Mouse (Mus musculus) liver, embryonic 14.5 days (tissue): Measurements from ENCODE around the gene Pdlim1. TPM values are rescaled to one million over a fixed set of nuclear protein-coding genes. Genes with fewer than 3 reads are reported as not detected.

Experiments
- ATAC-seq: fragments of 200-750 bp; cut with Nextera tagmentation; 2 replicates; pipeline ENCODE4 v1.8.0; 2017; ENCODE audit warnings: moderate number of reproducible peaks, mild to moderate bottlenecking, moderate library complexity; ENCODE audit not compliant: insufficient read depth
- DNase-seq, 3 experiments: peaks; one replicate each; pipeline ENCODE4 v3.0.0-alpha.2; 2012 to 2013; ENCODE audit warnings: low read depth in 3 of 3, low spot score in 3 of 3
- H3K27ac ChIP-seq: fragments of 300-500 bp; sonication (generic); 2 replicates; pipeline ENCODE4 v1.5.1; 2014; ENCODE audit warnings: moderate library complexity, mild to moderate bottlenecking, control low read depth, inconsistent platforms
- H3K27me3 ChIP-seq: fragments of 300-500 bp; sonication (generic); 2 replicates; pipeline ENCODE4 v1.6.1; 2014; ENCODE audit warnings: mild to moderate bottlenecking, low read length, moderate library complexity; ENCODE audit not compliant: control insufficient read depth, insufficient read depth
- H3K36me3 ChIP-seq: fragments of 300-500 bp; sonication (generic); replicated peaks from 2 replicates; pipeline ENCODE4 v1.6.1; 2014; ENCODE audit warnings: low read depth; ENCODE audit not compliant: control insufficient read depth, insufficient read depth
- H3K4me1 ChIP-seq, 2 experiments: fragments of 200-500 bp in 1 of 2; fragments of 300-500 bp in 1 of 2; sonication (generic) in 1 of 2; replicated peaks; 2 replicates each; pipeline ENCODE4 v1.6.1; 2012 to 2014; ENCODE audit warnings: antibody characterized with exemption in 1 of 2, inconsistent platforms in 1 of 2, low read length in 1 of 2; ENCODE audit not compliant: control insufficient read depth in 2 of 2, insufficient read depth in 2 of 2
- H3K4me2 ChIP-seq: fragments of 300-500 bp; sonication (generic); 2 replicates; pipeline ENCODE4 v1.6.1; 2014; ENCODE audit warnings: low read depth, mild to moderate bottlenecking, control low read depth, moderate library complexity
- H3K4me3 ChIP-seq, 2 experiments: fragments of 200-500 bp in 1 of 2; fragments of 300-500 bp in 1 of 2; sonication (generic) in 1 of 2; 2 replicates each; pipeline ENCODE4 v1.5.1; 2012 to 2014; ENCODE audit warnings: low read depth in 2 of 2, low read length in 2 of 2, mild to moderate bottlenecking in 2 of 2, control low read depth in 1 of 2, inconsistent platforms in 1 of 2, moderate library complexity in 1 of 2; ENCODE audit not compliant: insufficient read depth in 1 of 2
- H3K9ac ChIP-seq: fragments of 300-500 bp; sonication (generic); replicated peaks from 2 replicates; pipeline ENCODE4 v1.6.1; 2014; ENCODE audit warnings: mild to moderate bottlenecking, control low read depth, moderate library complexity
- H3K9me3 ChIP-seq: fragments of 300-500 bp; sonication (generic); 2 replicates; pipeline ENCODE4 v1.6.1; 2016; ENCODE audit warnings: low read length, mixed read lengths; ENCODE audit not compliant: control insufficient read depth
- CTCF ChIP-seq: IDR thresholded peaks from 2 replicates; pipeline ENCODE4 v1.5.1; 2016; ENCODE audit warnings: antibody characterized with exemption, low read depth, control low read depth
- EP300 ChIP-seq: IDR thresholded peaks from 2 replicates; pipeline ENCODE4 v1.6.1; 2016; ENCODE audit warnings: antibody characterized with exemption, low read depth
- WGBS: fragments of 180-500 bp; shearing (Covaris S2); extraction: QIAGEN DNeasy Blood & Tissue Kit; methylation state at CpG from one replicate; pipeline ENCODE4 v1.1.7; 2014; ENCODE audit not compliant: insufficient replicate concordance; 5-methylcytosine and 5-hydroxymethylcytosine counted together
- polyA plus RNA-seq, 2 experiments: library from polyadenylated mRNA; depleted of rRNA in 1 of 2; stranded (reverse) in 1 of 2; unstranded in 1 of 2; fragments of >200 nt; fragmentation: Nextera tagmentation in 1 of 2; extraction: Ambion mirVana in 1 of 2; gene quantifications; 2 replicates each; pipeline versions ENCODE4 v1.2.1 to v1.2.3; 2012 to 2014

Gene Pdlim1
- polyA plus RNA-seq, 2 experiments: 31.4 to 70.7 TPM

- TF ChIP-seq CTCF (no peak), EP300 (no peak)
- ATAC-seq: no peak
Observed at GRCm38 (mm10) chr19:40255561-40255960, 16.1 kb downstream of the Pdlim1 start.

GRCm38 (mm10) chr19:40254741-40255140 is 16.9 kb downstream of the Pdlim1 start:
- H3K27me3 ChIP-seq: no peaks in the 10 kb centered on the region
- no peak overlapping the region for H3K27ac ChIP-seq
- H3K4me2 ChIP-seq: no peak overlapping the region
- no peak for ATAC-seq
- H3K9me3 ChIP-seq: no peaks in the 10 kb centered on the region
- no peak for DNase-seq
- TF ChIP-seq EP300 (no peak), CTCF (no peak)
- no peak overlapping the region for H3K9ac ChIP-seq
- H3K4me1 ChIP-seq: peaks cover 5 to 16% of the 10 kb centered on the region in 2 experiments; a peak in 2 of 4 replicates
- no peak overlapping the region for H3K4me3 ChIP-seq
- WGBS: 70% methylated on average over 3 of the region's 3 CpGs
- peaks cover 2% of the 10 kb centered on the region; the same call in 1 of the 2 replicates for H3K36me3 ChIP-seq

More at GRCm38 (mm10) chr19:40255561-40255960, 16.1 kb downstream of the Pdlim1 start:
- WGBS: 61% methylated on average over 1 of the region's 1 CpGs
- Histone ChIP-seq H3K4me3 (no peak overlapping the region), H3K27ac (no peak overlapping the region), H3K36me3 (peaks cover 2% of the 10 kb centered on the region; the same call in 1 of the 2 replicates), H3K4me2 (no peak overlapping the region), H3K9me3 (no peaks in the 10 kb centered on the region), H3K4me1 (peaks cover 5 to 20% of the 10 kb centered on the region in 2 experiments; a peak in 2 of 4 replicates), H3K9ac (no peak overlapping the region), H3K27me3 (no peaks in the 10 kb centered on the region)
- DNase-seq: no peak

GRCm38 (mm10) chr19:40253768-40254167 is 17.9 kb downstream of the Pdlim1 start:
- WGBS: 46% methylated on average over 13 of the region's 13 CpGs
- no peak overlapping the region for H3K4me2 ChIP-seq
- no peaks in the 10 kb centered on the region for H3K27me3 ChIP-seq
- H3K4me1 ChIP-seq: peaks cover 5 to 16% of the 10 kb centered on the region in 2 experiments; a peak in 2 of 4 replicates
- no peak overlapping the region for H3K9ac ChIP-seq
- H3K27ac ChIP-seq: no peak overlapping the region
- ATAC-seq: no peak
- peaks cover 2% of the 10 kb centered on the region for H3K36me3 ChIP-seq
- TF ChIP-seq CTCF (no peak), EP300 (no peak)
- H3K4me3 ChIP-seq: no peak overlapping the region
- H3K9me3 ChIP-seq: no peaks in the 10 kb centered on the region
- DNase-seq: no peak

GRCm38 (mm10) chr19:40251115-40251514 is 20.5 kb downstream of the Pdlim1 start:
- H3K27ac ChIP-seq: no peak overlapping the region
- no peaks in the 10 kb centered on the region for H3K27me3 ChIP-seq
- DNase-seq (no peak), ATAC-seq (no peak)
- WGBS: 84% methylated on average over 4 of the region's 4 CpGs
- H3K9ac ChIP-seq: no peak overlapping the region
- no peak overlapping the region for H3K4me2 ChIP-seq
- H3K36me3 ChIP-seq: peaks cover 2% of the 10 kb centered on the region
- H3K9me3 ChIP-seq: no peaks in the 10 kb centered on the region
- H3K4me3 ChIP-seq: no peak overlapping the region
- H3K4me1 ChIP-seq: peaks cover 0 to 3% of the 10 kb centered on the region in 2 experiments; a peak in 2 of 4 replicates
- no peak for TF ChIP-seq CTCF
- no peak for TF ChIP-seq EP300

- Histone ChIP-seq H3K27ac (no peak overlapping the region), H3K36me3 (peaks cover 2% of the 10 kb centered on the region), H3K27me3 (no peaks in the 10 kb centered on the region), H3K9me3 (no peaks in the 10 kb centered on the region), H3K4me3 (no peak overlapping the region), H3K4me1 (peaks cover 0 to 3% of the 10 kb centered on the region in 2 experiments; a peak in 2 of 4 replicates), H3K4me2 (no peak overlapping the region), H3K9ac (no peak overlapping the region)
- DNase-seq (no peak), ATAC-seq (no peak)
- TF ChIP-seq EP300 (no peak), CTCF (no peak)
- WGBS: 30% methylated on average over 11 of the region's 11 CpGs
Observed at GRCm38 (mm10) chr19:40249352-40249751, 22.3 kb downstream of the Pdlim1 start.
